Mouse (Mus musculus) heart, embryonic 16.5 days (tissue): ENCODE results near the gene Tssc4. TPM values are rescaled to one million over a fixed set of nuclear protein-coding genes. Genes with fewer than 3 reads are reported as not detected.
A peak's percentile ranks its signal among the peaks of the same experiment; 100 is the strongest.

Experiments used
- ATAC-seq: fragments of 200-750 bp; cut with Nextera tagmentation; replicated peaks from 2 replicates; pipeline ENCODE4 v1.8.0; 2017; ENCODE audit warnings: moderate number of reproducible peaks; ENCODE audit not compliant: insufficient read depth, low FRiP score; ENCODE audit errors: extremely low read depth
- H3K27ac ChIP-seq: fragments of 300-500 bp; sonication (generic); 2 replicates; pipeline ENCODE4 v1.5.1; 2014; ENCODE audit warnings: mild to moderate bottlenecking, low read length, control low read depth, moderate library complexity
- H3K27me3 ChIP-seq: fragments of 300-500 bp; sonication (generic); 2 replicates; pipeline ENCODE4 v1.6.1; 2014; ENCODE audit warnings: low read length, mixed read lengths; ENCODE audit not compliant: control insufficient read depth, insufficient read depth
- H3K36me3 ChIP-seq: fragments of 300-500 bp; sonication (generic); 2 replicates; pipeline ENCODE4 v1.6.1; 2014; ENCODE audit not compliant: control insufficient read depth, insufficient read depth
- H3K4me1 ChIP-seq: fragments of 300-500 bp; sonication (generic); 2 replicates; pipeline ENCODE4 v1.6.1; 2014; ENCODE audit warnings: low read length, mixed read lengths; ENCODE audit not compliant: control insufficient read depth, insufficient read depth
- H3K4me2 ChIP-seq: fragments of 300-500 bp; sonication (generic); 2 replicates; pipeline ENCODE4 v1.6.1; 2014; ENCODE audit warnings: low read depth, mild to moderate bottlenecking, control low read depth, low read length
- H3K4me3 ChIP-seq: fragments of 300-500 bp; sonication (generic); 2 replicates; pipeline ENCODE4 v1.5.1; 2014; ENCODE audit warnings: mild to moderate bottlenecking, control low read depth, low read length
- H3K9ac ChIP-seq: fragments of 300-500 bp; sonication (generic); 2 replicates; pipeline ENCODE4 v1.6.1; 2014; ENCODE audit warnings: low read length, control low read depth
- H3K9me3 ChIP-seq: fragments of 300-500 bp; sonication (generic); replicated peaks from 2 replicates; pipeline ENCODE4 v1.6.1; 2016; ENCODE audit warnings: low read length; ENCODE audit not compliant: control insufficient read depth
- WGBS: fragments of 180-500 bp; shearing (Covaris S2); extraction: QIAGEN DNeasy Blood & Tissue Kit; methylation state at CpG from one replicate; pipeline ENCODE4 v1.1.7; 2014; 5-methylcytosine and 5-hydroxymethylcytosine counted together
- polyA plus RNA-seq: library from polyadenylated mRNA; unstranded; fragments of >200 nt; fragmentation: Nextera tagmentation; extraction: Ambion mirVana; gene quantifications from 2 replicates; pipeline ENCODE4 v1.2.1, GENCODE M21; 2015

Tssc4 gene
- polyA plus RNA-seq, 1 experiment from 2014 or later: 59.2 TPM

DNA sequence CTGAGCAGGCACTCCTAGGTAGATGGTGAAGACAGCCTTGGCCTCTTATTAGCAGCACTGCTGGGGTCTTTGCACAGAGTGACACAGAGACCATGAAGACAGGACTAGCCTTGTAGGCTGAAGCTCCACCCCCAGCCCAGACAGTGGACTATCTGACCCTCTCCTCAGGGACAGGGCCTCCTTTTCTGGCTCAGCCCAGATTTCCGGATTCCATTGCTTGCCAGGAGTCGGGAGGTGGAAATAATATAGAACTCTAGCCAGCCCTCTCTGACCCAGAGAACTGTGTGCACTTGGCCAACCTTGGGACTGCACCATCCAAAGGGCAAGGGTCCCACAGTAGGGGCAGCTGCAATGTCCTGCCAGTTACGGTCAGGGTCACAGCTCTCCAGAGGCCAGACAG is 27.0 kb upstream of the Tssc4 start:
- Histone ChIP-seq H3K27ac (peak overlapping the region; percentile 79), H3K4me1 (peaks cover 23% of the 10 kb centered on the region), H3K9me3 (peaks cover 5% of the 10 kb centered on the region), H3K4me2 (no peak overlapping the region), H3K27me3 (no peaks in the 10 kb centered on the region), H3K9ac (peak overlapping the region; percentile 16; the same call in 1 of the 2 replicates), H3K36me3 (no peaks in the 10 kb centered on the region), H3K4me3 (no peak overlapping the region)
- peak; percentile 88 for ATAC-seq
- 23% methylated on average over 3 of the region's 3 CpGs for WGBS

DNA sequence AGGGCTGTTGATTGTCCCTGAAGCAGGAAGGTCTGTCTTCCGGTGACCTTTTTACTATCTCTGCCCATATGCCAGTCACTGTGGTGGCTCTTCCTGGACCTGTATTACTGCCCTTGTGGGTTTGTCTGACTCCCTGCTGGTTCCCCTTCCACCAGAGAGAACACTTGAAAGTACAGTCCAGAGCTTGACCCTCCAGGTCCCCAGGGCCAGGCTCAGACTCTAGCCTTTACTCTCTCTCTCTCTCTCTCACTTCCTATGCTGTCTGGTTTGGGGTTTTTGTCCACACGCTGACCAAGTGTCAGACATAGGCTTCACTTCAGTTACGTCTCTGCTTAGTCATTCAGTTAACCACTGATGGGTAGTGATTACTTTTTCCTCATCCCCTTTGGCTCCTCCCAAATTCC is 26.1 kb upstream of the Tssc4 start:
- Histone ChIP-seq H3K27me3 (no peaks in the 10 kb centered on the region), H3K9me3 (peaks cover 5% of the 10 kb centered on the region), H3K4me1 (peaks cover 23% of the 10 kb centered on the region), H3K27ac (peak overlapping the region; percentile 79), H3K4me3 (no peak overlapping the region), H3K9ac (no peak overlapping the region; the same call in 1 of the 2 replicates), H3K36me3 (no peaks in the 10 kb centered on the region), H3K4me2 (no peak overlapping the region)
- 70% methylated on average over 3 of the region's 3 CpGs for WGBS
- no peak for ATAC-seq

DNA sequence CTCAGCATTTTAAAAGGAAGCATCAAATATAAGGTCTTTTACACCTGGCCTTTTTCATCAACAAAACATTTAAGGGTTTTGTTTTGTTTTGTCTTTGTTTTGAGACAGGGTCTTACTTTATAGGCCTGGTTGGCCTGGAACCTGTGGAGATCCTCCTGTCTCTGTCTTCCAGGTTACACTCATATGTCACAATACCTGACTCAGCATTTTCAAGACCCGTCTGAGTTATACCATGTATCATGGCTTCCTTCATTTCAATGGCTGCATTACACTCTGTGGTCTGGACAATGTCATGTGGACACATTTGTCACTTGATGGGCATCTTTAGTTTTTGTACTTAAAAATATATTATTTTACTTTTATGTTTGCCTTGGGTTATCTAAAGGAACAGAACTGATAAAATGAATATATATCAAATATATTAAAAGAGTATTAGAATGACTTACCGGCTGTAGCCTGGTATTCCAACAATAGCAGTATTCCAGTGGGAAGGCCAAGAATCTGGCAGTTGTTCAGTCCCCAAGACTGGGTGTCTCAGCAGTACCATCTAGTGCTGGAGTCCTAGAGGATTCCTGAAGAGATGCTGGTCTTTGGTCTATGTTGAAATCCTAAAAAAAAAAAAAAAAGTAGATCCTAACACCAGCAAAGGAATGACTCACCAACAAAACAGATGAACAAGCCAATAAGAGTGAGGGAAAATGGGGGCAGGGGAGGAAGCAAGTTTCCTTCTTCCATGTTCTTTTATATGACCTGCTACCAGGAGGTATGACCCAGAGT is 24.8 kb upstream of the Tssc4 start:
- Histone ChIP-seq H3K4me3 (no peak overlapping the region), H3K36me3 (no peaks in the 10 kb centered on the region), H3K9ac (no peak overlapping the region), H3K27ac (no peak overlapping the region), H3K4me1 (peaks cover 26% of the 10 kb centered on the region), H3K27me3 (no peaks in the 10 kb centered on the region), H3K4me2 (no peak overlapping the region), H3K9me3 (peaks cover 5% of the 10 kb centered on the region)
- ATAC-seq: no peak
- 79% methylated on average over 2 of the region's 2 CpGs for WGBS

DNA sequence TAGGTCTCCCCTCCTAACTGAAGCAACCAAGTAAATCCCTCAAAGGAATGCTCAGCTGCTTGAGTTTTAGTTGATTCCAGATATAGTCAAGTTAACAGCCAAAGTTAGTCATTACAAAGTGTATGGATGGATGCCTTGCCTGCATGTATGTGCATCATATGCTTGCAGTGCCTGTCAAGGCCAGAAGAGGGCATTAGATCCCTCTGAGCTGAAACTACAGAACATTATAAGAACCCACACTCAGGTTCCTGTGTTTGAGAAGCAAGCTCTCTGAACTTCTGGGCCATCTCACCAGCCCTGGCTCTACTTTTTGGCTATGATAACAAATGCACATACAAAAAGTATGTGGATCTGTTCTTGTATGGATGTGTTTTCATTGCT is 24.2 kb upstream of the Tssc4 start:
- ATAC-seq: no peak

DNA sequence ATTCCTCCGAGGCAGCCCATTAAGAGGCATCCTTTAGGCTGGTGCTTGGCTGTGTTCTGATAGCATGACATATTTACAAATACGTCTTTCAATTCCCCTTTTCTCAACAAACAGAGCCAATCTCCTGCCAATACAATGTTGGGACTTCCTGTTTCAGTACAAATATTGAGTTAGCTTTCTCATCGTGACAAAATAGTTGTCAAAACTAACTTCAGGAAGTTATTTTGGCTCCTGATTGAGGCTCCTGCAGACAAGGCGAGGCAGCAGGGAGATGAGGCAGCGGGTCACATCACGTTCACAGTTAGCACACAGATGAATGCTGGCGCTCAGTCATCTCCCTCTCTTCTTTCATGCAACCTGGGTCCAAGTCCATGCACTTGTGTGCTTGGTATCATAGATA is 22.7 kb upstream of the Tssc4 start:
- 59% methylated on average over 7 of the region's 7 CpGs for WGBS
- no peak overlapping the region for H3K27ac ChIP-seq
- H3K36me3 ChIP-seq: no peaks in the 10 kb centered on the region
- peaks cover 41% of the 10 kb centered on the region for H3K4me1 ChIP-seq
- no peak for ATAC-seq
- H3K4me2 ChIP-seq: no peak overlapping the region
- H3K9me3 ChIP-seq: peaks cover 5% of the 10 kb centered on the region
- H3K9ac ChIP-seq: no peak overlapping the region
- H3K27me3 ChIP-seq: no peaks in the 10 kb centered on the region
- no peak overlapping the region for H3K4me3 ChIP-seq

More for the DNA sequence above, 24.2 kb upstream of the Tssc4 start:
- no peaks in the 10 kb centered on the region for H3K27me3 ChIP-seq
- no peaks in the 10 kb centered on the region for H3K36me3 ChIP-seq
- H3K27ac ChIP-seq: no peak overlapping the region
- H3K4me2 ChIP-seq: no peak overlapping the region
- peaks cover 32% of the 10 kb centered on the region for H3K4me1 ChIP-seq
- peaks cover 5% of the 10 kb centered on the region for H3K9me3 ChIP-seq
- no peak overlapping the region for H3K4me3 ChIP-seq
- no peak overlapping the region for H3K9ac ChIP-seq

DNA sequence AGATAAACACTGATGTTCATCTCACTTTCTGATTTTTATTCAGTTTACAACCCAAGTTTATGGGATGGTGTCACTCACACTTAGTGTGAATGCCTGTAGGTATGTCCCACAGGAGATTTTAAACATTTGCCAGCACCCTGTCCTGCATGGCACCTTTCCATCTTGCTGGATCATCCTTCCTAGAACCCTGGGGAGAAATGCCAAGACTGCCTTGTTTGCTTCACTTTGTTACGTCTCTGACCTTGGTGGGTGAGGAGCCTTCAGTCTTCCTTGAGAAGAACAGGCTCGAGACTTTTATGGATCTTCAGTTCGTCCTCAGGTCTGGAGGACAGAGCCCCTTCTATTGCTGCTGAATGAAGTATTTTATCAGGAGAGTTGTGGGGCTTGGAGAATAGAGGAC is 19.7 kb upstream of the Tssc4 start:
- no peaks in the 10 kb centered on the region for H3K27me3 ChIP-seq
- 75% methylated on average over 3 of the region's 3 CpGs for WGBS
- H3K9ac ChIP-seq: no peak overlapping the region
- ATAC-seq: no peak
- peaks cover 5% of the 10 kb centered on the region for H3K9me3 ChIP-seq
- no peak overlapping the region for H3K4me2 ChIP-seq
- no peaks in the 10 kb centered on the region for H3K36me3 ChIP-seq
- peak overlapping the region; percentile 87 for H3K27ac ChIP-seq
- peaks cover 32% of the 10 kb centered on the region for H3K4me1 ChIP-seq
- H3K4me3 ChIP-seq: no peak overlapping the region

DNA sequence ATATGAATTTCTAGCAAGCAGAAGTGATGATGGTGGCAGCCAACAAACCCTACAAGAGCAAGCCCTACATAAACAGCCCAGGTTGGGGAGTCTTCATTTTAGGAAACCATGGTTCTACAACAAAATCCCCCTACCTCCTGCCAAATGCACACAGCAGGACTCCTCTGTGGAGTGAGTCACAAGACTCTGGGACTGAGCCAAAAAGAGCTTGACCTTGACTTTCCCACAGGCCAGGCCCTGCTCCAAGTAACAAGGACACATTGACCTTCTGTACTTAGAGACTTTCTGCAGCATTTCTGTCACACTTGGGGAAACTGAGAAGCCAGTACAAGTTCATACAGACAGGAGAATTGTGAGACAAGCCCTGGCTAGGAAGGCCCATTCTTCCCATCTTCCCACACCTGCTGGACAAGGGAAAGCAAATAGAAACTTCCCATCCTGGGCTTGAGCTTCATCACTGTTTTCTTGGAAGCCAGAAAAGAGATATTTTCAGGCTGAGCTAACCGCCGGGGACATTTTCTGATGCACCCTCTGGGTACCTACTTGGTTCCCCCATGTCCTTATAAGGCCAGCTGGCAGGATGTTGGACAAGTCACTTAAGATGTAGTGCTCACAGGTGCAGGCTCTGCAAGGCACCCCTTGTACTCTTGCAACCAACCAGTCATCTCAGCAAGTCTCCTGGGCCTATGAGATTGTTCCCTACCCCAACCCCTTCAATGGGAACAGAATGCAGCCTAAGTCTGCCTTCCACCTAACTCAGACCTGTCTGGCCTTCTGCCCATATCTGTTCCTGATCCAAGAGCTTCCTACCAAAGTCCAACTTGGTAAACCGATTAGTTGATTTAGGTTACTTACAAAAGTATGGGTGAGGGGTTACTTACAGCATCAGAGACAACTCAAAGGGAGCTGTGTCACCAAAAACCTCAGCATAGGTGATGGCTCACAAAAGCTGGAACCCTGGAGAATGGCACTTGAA is 18.9 kb upstream of the Tssc4 start:
- ATAC-seq: no peak
- Histone ChIP-seq H3K9ac (peak overlapping the region; percentile 38; the same call in 1 of the 2 replicates), H3K4me3 (no peak overlapping the region), H3K4me1 (peaks cover 40% of the 10 kb centered on the region), H3K27ac (peak overlapping the region; percentile 87), H3K9me3 (peaks cover under 1% of the 10 kb centered on the region), H3K27me3 (no peaks in the 10 kb centered on the region), H3K4me2 (no peak overlapping the region), H3K36me3 (no peaks in the 10 kb centered on the region)
- WGBS: 80% methylated on average over 3 of the region's 3 CpGs

DNA sequence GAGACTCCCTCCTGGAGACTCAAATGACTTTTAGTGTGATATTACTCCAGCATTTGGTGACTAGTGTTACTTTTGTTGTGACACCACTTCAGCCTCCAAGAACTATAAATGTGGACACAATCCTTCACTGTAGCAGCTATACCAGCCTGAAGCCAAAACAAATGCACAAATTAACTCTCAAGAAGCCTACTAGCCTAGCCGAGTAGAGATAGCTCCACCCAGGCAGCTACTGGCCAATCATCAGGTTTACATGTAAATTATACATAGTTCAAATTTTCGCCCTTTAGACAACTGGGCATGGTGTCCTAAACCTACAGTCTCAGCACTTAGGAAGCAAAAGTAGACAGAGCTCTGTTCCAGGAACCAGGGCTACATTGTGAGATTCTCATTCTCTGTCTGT is 17.7 kb upstream of the Tssc4 start:
- no peaks in the 10 kb centered on the region for H3K9me3 ChIP-seq
- no peak overlapping the region for H3K4me2 ChIP-seq
- H3K27me3 ChIP-seq: no peaks in the 10 kb centered on the region
- H3K36me3 ChIP-seq: no peaks in the 10 kb centered on the region
- peaks cover 52% of the 10 kb centered on the region for H3K4me1 ChIP-seq
- no peak overlapping the region for H3K9ac ChIP-seq
- no peak overlapping the region for H3K4me3 ChIP-seq
- ATAC-seq: no peak
- H3K27ac ChIP-seq: peak overlapping the region; percentile 29; the same call in 1 of the 2 replicates
- 48% methylated on average over 2 of the region's 2 CpGs for WGBS

DNA sequence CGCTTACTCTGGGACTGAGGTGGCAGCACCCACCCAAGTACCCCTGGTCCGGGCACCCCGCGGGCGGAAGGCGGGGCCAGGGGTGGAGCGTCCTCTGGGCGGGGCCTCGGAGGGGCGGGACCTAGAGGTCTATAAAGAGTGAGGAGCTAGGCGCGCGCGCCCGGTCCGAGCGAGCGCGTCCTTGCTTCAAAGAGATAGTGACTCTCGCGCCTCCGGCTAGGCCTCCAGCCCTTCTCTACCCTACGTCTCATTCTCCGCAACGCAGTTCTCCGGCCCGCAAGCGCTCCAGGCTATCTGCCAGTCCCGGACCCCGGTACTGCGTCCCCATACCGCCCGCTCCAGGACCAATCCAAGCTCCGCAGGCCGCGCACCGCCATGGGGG is 16.4 kb upstream of the Tssc4 start, which contains the start of gene Cd81:
TSS of gene Cd81 (plus strand) at position 114 of the 382 bp plus-strand sequence.
- ATAC-seq: peak; percentile 85
- H3K27ac ChIP-seq: peak within 1 kb of the TSS; percentile 96
- H3K4me2 ChIP-seq: peak within 1 kb of the TSS; percentile 94
- H3K9me3 ChIP-seq: no peaks in the 10 kb centered on the region
- H3K4me3 ChIP-seq: peak within 1 kb of the TSS; percentile 88
- H3K4me1 ChIP-seq: peaks cover 65% of the 10 kb centered on the region
- peak within 1 kb of the TSS; percentile 97 for H3K9ac ChIP-seq
- H3K27me3 ChIP-seq: no peaks in the 10 kb centered on the region
- under 1% methylated on average over 36 of the region's 37 CpGs for WGBS
- no peaks in the 10 kb centered on the region for H3K36me3 ChIP-seq
